Mouse (Mus musculus) mammary gland, adult 2 months (tissue): ENCODE measurements around the gene 4930548H24Rik. TPM values are rescaled to one million over a fixed set of nuclear protein-coding genes. Genes with fewer than 3 reads are reported as not detected.

Experiments used
- polyA plus RNA-seq: library from polyadenylated mRNA; depleted of rRNA; stranded (reverse); fragments of >200 nt; gene quantifications from 2 replicates; pipeline ENCODE4 v1.2.3, GENCODE M21; 2012; ENCODE audit warnings: low replicate concordance; rRNA removed

4930548H24Rik gene
- not detected in 2 replicates for polyA plus RNA-seq

GRCm38 (mm10) chr5:31485440-31485839, at the start of gene 4930548H24Rik:
4930548H24Rik (plus strand) TSS chr5:31485740.

GRCm38 (mm10) chr5:31451878-31452561, 33.5 kb upstream of the 4930548H24Rik start, which contains the start of gene Zfp512:
Zfp512 (plus strand) TSS chr5:31452431.

GRCm38 (mm10) chr5:31494513-31495297, 9.2 kb downstream of the 4930548H24Rik start, which contains the start of gene Gpn1:
Gpn1 (plus strand) TSS chr5:31494741.

GRCm38 (mm10) chr5:31526354-31527116, 41.0 kb downstream of the 4930548H24Rik start, which contains the start of gene Slc4a1ap:
Slc4a1ap (plus strand) TSS chr5:31526995.

GRCm38 (mm10) chr5:31527707-31528106, 42.2 kb downstream of the 4930548H24Rik start, which contains the start of gene Supt7l:
Supt7l (minus strand) TSS chr5:31527807.

Other genes starting within 250 kb of the 4930548H24Rik start
- gene Nrbp1, start 244.9 kb upstream of the 4930548H24Rik start, polyA plus RNA-seq: 202 and 225 TPM in 2 replicates
- 0.53 and 1.4 TPM in 2 replicates for gene Gm9970, start 244.5 kb upstream of the 4930548H24Rik start, polyA plus RNA-seq
- gene Krtcap3, start 234.0 kb upstream of the 4930548H24Rik start, polyA plus RNA-seq: 47.3 and 57.7 TPM in 2 replicates
- 29.7 and 31.8 TPM in 2 replicates for gene Ift172, start 194.6 kb upstream of the 4930548H24Rik start, polyA plus RNA-seq
- 15.6 and 18.2 TPM in 2 replicates for gene Fndc4, start 189.7 kb upstream of the 4930548H24Rik start, polyA plus RNA-seq
- 0.36 and 0.84 TPM in 2 replicates for gene Gckr, start 188.3 kb upstream of the 4930548H24Rik start, polyA plus RNA-seq
- gene Zfp512, start 33.3 kb upstream of the 4930548H24Rik start, polyA plus RNA-seq: 6.7 and 12.7 TPM in 2 replicates
- 15.1 and 15.2 TPM in 2 replicates for gene Gpn1, start 9.0 kb downstream of the 4930548H24Rik start, polyA plus RNA-seq
- gene Slc4a1ap, start 41.3 kb downstream of the 4930548H24Rik start, polyA plus RNA-seq: 13.8 and 15.6 TPM in 2 replicates
- 10.9 and 16.4 TPM in 2 replicates for gene Supt7l, start 42.1 kb downstream of the 4930548H24Rik start, polyA plus RNA-seq
- gene Mrpl33, start 111.2 kb downstream of the 4930548H24Rik start, polyA plus RNA-seq: 13.2 and 32.1 TPM in 2 replicates
- 3.7 and 4.5 TPM in 2 replicates for gene Rbks, start 211.9 kb downstream of the 4930548H24Rik start, polyA plus RNA-seq
- 27.1 and 46.5 TPM in 2 replicates for gene Babam2, start 211.9 kb downstream of the 4930548H24Rik start, polyA plus RNA-seq